Mouse (Mus musculus): ENCODE data around the gene Myoc.

The Myoc gene

DNA sequence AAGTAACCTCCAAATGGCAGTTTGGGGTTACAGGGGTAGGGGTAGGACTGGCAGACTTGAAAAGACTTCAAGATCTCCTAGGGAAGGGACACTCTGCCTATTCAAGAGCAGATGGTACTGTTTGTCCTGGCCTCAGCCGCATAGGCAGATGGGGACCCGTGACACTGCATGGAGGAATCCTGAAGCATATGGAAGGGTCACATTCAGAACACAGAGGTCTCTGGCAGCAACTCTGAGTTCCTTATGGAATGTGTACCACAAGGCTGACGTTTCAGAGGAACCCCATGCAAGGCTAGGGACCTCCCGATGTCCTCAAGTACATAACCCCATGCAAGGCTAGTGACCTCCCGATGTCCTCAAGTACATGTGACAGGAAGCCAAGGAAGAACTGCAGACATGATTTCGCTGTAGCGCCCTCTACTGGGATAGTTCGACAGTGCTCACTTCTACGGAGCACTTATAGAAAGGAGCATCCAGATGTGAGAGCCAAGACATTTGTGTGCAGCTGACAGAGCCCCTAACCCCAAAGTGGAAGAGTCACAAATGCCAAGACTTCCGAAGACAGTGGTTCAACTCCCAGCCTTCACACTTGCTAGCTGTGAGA, 7.2 kb downstream of the Myoc start:
- no peak for DNase-seq (ENCODE audit: extremely low read depth, low read depth, low spot score)

DNA sequence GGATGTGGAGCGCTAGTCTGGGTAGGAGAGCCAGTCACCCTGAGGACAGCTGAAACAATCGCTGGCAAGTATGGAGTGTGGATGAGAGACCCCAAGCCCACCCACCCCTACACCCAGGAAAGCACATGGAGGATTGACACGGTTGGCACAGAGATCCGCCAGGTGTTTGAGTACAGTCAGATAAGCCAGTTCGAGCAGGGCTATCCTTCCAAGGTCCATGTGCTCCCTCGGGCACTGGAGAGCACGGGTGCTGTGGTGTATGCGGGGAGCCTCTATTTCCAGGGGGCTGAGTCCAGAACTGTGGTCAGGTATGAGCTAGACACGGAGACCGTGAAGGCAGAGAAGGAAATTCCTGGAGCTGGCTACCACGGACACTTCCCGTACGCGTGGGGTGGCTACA, 9.5 kb downstream of the Myoc start:
- DNase-seq (ENCODE audit: extremely low read depth, low read depth, low spot score), result no peak

GRCm38 (mm10) chr1:162658119-162658518, 19.2 kb downstream of the Myoc start, which contains the start of gene Myocos:
TSS of gene Myocos (minus strand) at chr1:162658219.
- DNase-seq (ENCODE audit: extremely low read depth, low read depth, low spot score), result no peak

DNA sequence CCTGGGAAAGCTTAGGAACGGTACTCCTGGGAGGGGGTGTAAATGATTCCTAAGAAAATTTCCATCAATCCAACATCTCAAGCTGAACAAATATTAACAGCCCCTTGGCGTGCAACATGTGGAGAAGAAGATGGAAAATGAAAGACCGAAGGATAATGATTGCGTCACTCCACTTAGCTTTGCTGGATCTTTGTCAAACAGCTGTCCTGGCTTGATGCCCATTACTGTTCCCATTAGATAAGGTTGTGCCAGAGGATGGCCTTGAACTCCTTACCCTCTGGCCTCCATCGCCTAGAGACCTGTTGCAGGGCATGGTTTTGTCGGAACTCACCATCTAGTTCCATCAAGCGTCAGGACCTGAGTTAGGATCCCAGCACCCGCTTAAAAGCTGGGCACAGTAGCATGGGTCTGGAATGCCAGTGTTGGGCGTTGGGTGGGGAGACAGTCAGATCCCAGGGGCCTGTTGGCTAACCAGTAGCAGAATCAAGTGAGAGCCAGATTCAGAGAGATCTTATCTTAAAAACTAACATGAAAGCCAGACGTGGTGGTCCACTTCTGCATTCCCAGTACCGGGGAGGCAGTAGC, 21.4 kb downstream of the Myoc start:
- no peak for DNase-seq (ENCODE audit: extremely low read depth, low read depth, low spot score)

DNA sequence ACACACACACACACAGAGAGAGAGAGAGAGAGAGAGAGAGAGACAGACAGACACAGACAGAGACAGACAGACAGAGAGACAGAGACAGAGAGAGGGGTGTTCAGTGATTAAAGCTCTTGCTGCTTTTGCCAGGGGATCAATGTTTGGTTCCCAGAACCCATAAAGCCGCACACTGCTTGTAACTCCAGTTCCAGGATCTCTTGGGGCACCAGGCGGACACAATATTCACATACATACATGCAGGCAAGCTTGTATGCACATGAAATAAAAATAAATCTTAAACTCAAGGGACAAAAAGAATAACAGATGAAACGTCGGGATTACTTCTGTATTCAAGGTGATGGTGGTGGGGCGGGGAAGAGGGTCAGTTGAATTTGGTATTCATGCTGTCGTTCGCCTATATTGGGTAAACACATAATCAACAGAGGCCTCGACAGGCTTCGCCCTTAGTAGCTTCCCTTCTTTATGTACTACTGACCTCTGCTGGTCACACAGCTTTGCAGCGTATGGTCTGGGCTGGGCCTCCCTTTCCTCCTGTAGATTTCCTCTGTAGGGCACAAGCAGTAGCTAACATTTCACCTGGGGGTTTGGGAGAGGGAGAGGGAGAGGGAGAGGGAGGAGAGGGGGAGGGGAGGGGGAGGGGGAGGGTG, 26.0 kb downstream of the Myoc start:
- peak; percentile 2 for DNase-seq (ENCODE audit: extremely low read depth, low read depth, low spot score)

- no peak for DNase-seq (ENCODE audit: extremely low read depth, low read depth, low spot score)
Measured at GRCm38 (mm10) chr1:162665486-162666174, 26.7 kb downstream of the Myoc start.

DNA sequence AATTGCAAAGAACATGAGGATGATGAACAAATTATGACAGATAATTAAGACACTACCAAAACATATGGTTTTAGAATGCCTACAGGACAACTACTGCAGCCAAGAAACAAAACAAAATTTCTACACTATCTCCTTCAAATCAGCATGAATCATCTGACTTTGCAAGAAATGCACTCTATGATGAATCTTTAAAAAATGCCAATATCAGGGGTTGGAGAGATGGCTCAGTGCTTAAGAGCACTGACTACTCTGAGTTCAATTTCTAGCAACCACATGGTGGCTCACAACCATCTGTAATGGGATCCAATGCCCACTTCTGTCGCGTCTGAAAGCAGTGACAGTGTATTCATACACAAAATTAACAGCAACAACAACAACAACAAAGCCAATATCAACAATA, 54.8 kb downstream of the Myoc start:
- no peak for DNase-seq (ENCODE audit: extremely low read depth, low read depth, low spot score)

DNA sequence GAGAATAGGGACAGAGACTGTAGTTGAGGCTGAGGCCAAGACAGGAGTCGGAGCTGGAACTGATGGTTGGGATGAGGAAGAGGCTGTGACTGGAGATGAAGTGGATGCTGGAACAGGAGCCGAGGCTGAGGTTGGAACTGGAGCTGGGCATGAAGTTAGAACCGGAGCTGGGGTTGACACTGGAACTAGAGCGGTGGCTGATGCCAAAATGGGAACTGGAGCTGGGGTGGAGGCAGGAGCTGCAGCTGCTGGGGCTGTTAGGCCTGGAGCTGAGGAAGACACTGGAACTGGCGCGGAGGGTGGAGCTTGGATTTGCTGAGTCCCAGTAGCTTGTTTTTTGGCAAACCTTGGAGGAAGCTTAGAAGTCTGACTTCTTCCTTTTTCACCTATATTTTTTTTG, 58.9 kb downstream of the Myoc start:
- DNase-seq (ENCODE audit: extremely low read depth, low read depth, low spot score), result no peak

Measured in fat pad, adult 2 months (tissue).